In the genomic region with DNA sequence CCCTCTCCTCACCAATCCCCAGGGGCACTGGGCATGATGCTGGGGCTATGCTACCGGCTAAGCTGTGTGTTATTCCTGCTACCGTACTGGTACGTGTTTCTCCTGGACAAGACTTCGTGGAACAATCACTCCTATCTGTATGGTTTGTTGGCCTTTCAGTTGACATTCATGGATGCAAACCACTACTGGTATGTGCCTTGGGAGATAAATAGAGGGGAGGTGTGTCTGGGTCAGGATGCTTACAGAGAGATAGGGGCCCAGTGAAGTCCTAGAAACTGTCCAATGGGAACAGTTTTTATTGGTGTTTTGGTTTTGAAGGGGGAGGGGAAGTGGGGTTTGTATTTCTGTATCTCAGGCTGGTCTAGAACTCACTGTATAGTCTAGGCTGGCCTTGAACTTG, we compare ENCODE assay signal across 20 mouse cellular contexts. TPM values are rescaled to one million over a fixed set of nuclear protein-coding genes. Genes with fewer than 3 reads are reported as not detected.
DNase-seq lines count a peak whose midpoint lies in the region; ATAC-seq and TF ChIP-seq lines count a peak whose summit lies in the region.
"Had no signal": no experiment of that assay in that cellular context is flagged by ENCODE, and none has a peak within 500 bp of the region (broad histone marks: within the 10 kb centered on the region; RNA-seq: fewer than 3 reads in every experiment).

No protein-coding gene starts in this region.

- ATAC-seq in midbrain, embryonic 11.5 days (ENCODE audit: low FRiP score): no peak
- peak; percentile 66 for ATAC-seq in liver, embryonic 13.5 days (ENCODE audit: low read depth)
- ATAC-seq in liver, postnatal 0 days: peak; percentile 9; the same call in 1 of the 2 replicates
- ATAC-seq: forebrain, embryonic 15.5 days had no signal

- H3K27ac ChIP-seq in midbrain, embryonic 11.5 days (ENCODE audit: low read depth, low read length): no peak overlapping the region
- H3K27ac ChIP-seq in midbrain, embryonic 10.5 days (replicated peaks): no peak overlapping the region
- peak overlapping the region; percentile 81 for H3K27ac ChIP-seq in liver, embryonic 13.5 days
- no peak overlapping the region for H3K27ac ChIP-seq in liver, postnatal 0 days (ENCODE audit: low read depth)
- H3K27ac ChIP-seq: embryonic facial prominence, embryonic 12.5 days; forebrain, embryonic 15.5 days; heart, adult 2 months; heart, embryonic 15.5 days; hindbrain, embryonic 10.5 days; hindbrain, embryonic 14.5 days had no signal

- no peak for TF ChIP-seq CTCF in liver, postnatal 0 days (IDR thresholded peaks at IDR 0.05; ENCODE audit: low read depth)

- WGBS in midbrain, embryonic 11.5 days: 90% methylated on average over 4 of the region's 4 CpGs
- 95% methylated on average over 4 of the region's 4 CpGs for WGBS in midbrain, embryonic 10.5 days
- WGBS in liver, embryonic 13.5 days (ENCODE audit: insufficient replicate concordance): 26% methylated on average over 4 of the region's 4 CpGs
- WGBS in liver, postnatal 0 days (ENCODE audit: insufficient replicate concordance): 49% methylated on average over 4 of the region's 4 CpGs

- peaks cover 5% of the 10 kb centered on the region for H3K4me1 ChIP-seq in midbrain, embryonic 11.5 days (ENCODE audit: control insufficient read depth, insufficient read depth, low read length)
- H3K4me1 ChIP-seq in midbrain, embryonic 10.5 days: peaks cover 17% of the 10 kb centered on the region
- H3K4me1 ChIP-seq in liver, embryonic 13.5 days (replicated peaks): peaks cover 56% of the 10 kb centered on the region
- H3K4me1 ChIP-seq in liver, postnatal 0 days (ENCODE audit: insufficient read depth): peaks cover 28% of the 10 kb centered on the region

- peak; percentile 57; the same call in 1 of the 2 replicates for TF ChIP-seq EP300 in liver, postnatal 0 days (IDR thresholded peaks at IDR 0.05; ENCODE audit: low read depth)

- DNase-seq in midbrain, embryonic 11.5 days (ENCODE audit: low spot score, missing footprints): peak; percentile 19
- no peak for DNase-seq in midbrain, embryonic 10.5 days (ENCODE audit: low spot score)
- DNase-seq in liver, embryonic 13.5 days: peak; percentile 34
- no peak for DNase-seq in liver, postnatal 0 days
- DNase-seq in right cerebral cortex, adult 18-20 months: no peak
- DNase-seq in gastrocnemius, postnatal 4 days (ENCODE audit: low spot score in 2 of 2): no peak
- DNase-seq: adrenal gland, adult 2 months; adrenal gland, postnatal 25 days; cerebellum, adult 11 months; cerebellum, adult 8-10 months; cerebellum, postnatal 14 days; gastrocnemius, postnatal 36 days; heart, adult 2 months; heart, postnatal 14 days had no signal

- H3K9ac ChIP-seq in midbrain, embryonic 11.5 days (ENCODE audit: low read length): no peak overlapping the region
- H3K9ac ChIP-seq in liver, embryonic 13.5 days: peak overlapping the region; percentile 26; the same call in 1 of the 2 replicates
- no peak overlapping the region for H3K9ac ChIP-seq in liver, postnatal 0 days (replicated peaks)
- H3K9ac ChIP-seq: embryonic facial prominence, embryonic 12.5 days; forebrain, embryonic 15.5 days; heart, embryonic 15.5 days; hindbrain, embryonic 14.5 days had no signal

- H3K9me3 ChIP-seq in midbrain, embryonic 11.5 days (ENCODE audit: control insufficient read depth, low read length): no peaks in the 10 kb centered on the region
- H3K9me3 ChIP-seq in midbrain, embryonic 10.5 days (replicated peaks): no peaks in the 10 kb centered on the region
- H3K9me3 ChIP-seq in liver, embryonic 13.5 days (replicated peaks): no peaks in the 10 kb centered on the region
- no peaks in the 10 kb centered on the region for H3K9me3 ChIP-seq in liver, postnatal 0 days (ENCODE audit: low read length)
- H3K9me3 ChIP-seq: embryonic facial prominence, embryonic 12.5 days; forebrain, embryonic 15.5 days; heart, embryonic 15.5 days; hindbrain, embryonic 10.5 days had no signal

- no peaks in the 10 kb centered on the region for H3K27me3 ChIP-seq in midbrain, embryonic 11.5 days (ENCODE audit: control insufficient read depth, insufficient read depth, low read length)
- no peaks in the 10 kb centered on the region for H3K27me3 ChIP-seq in midbrain, embryonic 10.5 days (ENCODE audit: low read depth, poor library complexity, severe bottlenecking)
- H3K27me3 ChIP-seq in liver, embryonic 13.5 days: no peaks in the 10 kb centered on the region
- no peaks in the 10 kb centered on the region for H3K27me3 ChIP-seq in liver, postnatal 0 days (ENCODE audit: insufficient read depth, low read length)
- H3K27me3 ChIP-seq: embryonic facial prominence, embryonic 12.5 days; forebrain, embryonic 15.5 days; heart, embryonic 15.5 days had no signal

- H3K4me2 ChIP-seq in midbrain, embryonic 11.5 days: no peak overlapping the region
- peak overlapping the region; percentile 36 for H3K4me2 ChIP-seq in liver, embryonic 13.5 days
- no peak overlapping the region for H3K4me2 ChIP-seq in liver, postnatal 0 days (ENCODE audit: low read depth, low read length)
- H3K4me2 ChIP-seq: embryonic facial prominence, embryonic 12.5 days; forebrain, embryonic 15.5 days; heart, embryonic 11.5 days; heart, embryonic 15.5 days; hindbrain, embryonic 14.5 days had no signal

- H3K36me3 ChIP-seq in midbrain, embryonic 11.5 days (ENCODE audit: control insufficient read depth, insufficient read depth, low read length): peaks cover 7% of the 10 kb centered on the region; the same call in 1 of the 2 replicates
- peaks cover 52% of the 10 kb centered on the region for H3K36me3 ChIP-seq in midbrain, embryonic 10.5 days
- peaks cover 50% of the 10 kb centered on the region for H3K36me3 ChIP-seq in liver, embryonic 13.5 days
- peaks cover 24% of the 10 kb centered on the region for H3K36me3 ChIP-seq in liver, postnatal 0 days (replicated peaks; ENCODE audit: insufficient read depth, low read length)

- H3K4me3 ChIP-seq in midbrain, embryonic 11.5 days (ENCODE audit: low read depth, low read length): no peak overlapping the region
- H3K4me3 ChIP-seq in midbrain, embryonic 10.5 days: no peak overlapping the region
- no peak overlapping the region for H3K4me3 ChIP-seq in liver, embryonic 13.5 days (replicated peaks)
- no peak overlapping the region for H3K4me3 ChIP-seq in liver, postnatal 0 days (ENCODE audit: low read depth, low read length)
- H3K4me3 ChIP-seq: embryonic facial prominence, embryonic 12.5 days; forebrain, embryonic 15.5 days; heart, adult 2 months; heart, embryonic 15.5 days; hindbrain, embryonic 10.5 days had no signal

RNA-seq across cellular contexts. Expression of gene Ggcx, which starts 4.2 kb away (rescaled TPM):
- polyA plus RNA-seq in midbrain, embryonic 11.5 days (2014; fragmentation: Nextera tagmentation; extraction: Ambion mirVana): 9.4 and 12.2 TPM in 2 replicates
- 15.3 and 21.5 TPM in 2 replicates for polyA plus RNA-seq in midbrain, embryonic 10.5 days (2016; fragmentation: Nextera tagmentation; extraction: Ambion mirVana)
- 15.8 and 21.9 TPM in 2 replicates for polyA plus RNA-seq in liver, embryonic 13.5 days (2015; fragmentation: Nextera tagmentation; extraction: Ambion mirVana)
- polyA plus RNA-seq in liver, postnatal 0 days (2015; fragmentation: Nextera tagmentation; extraction: Ambion mirVana): 16.2 and 20.7 TPM in 2 replicates
- total RNA-seq in gastrocnemius, postnatal 4 days (2021): 10 to 100 TPM; 24.6 to 27.6 TPM

RNA-seq across cellular contexts. Expression of gene Mat2a, which starts 21.1 kb away (rescaled TPM):
- polyA plus RNA-seq in midbrain, embryonic 11.5 days (2014; fragmentation: Nextera tagmentation; extraction: Ambion mirVana): 463 and 499 TPM in 2 replicates
- 431 and 439 TPM in 2 replicates for polyA plus RNA-seq in midbrain, embryonic 10.5 days (2016; fragmentation: Nextera tagmentation; extraction: Ambion mirVana)
- 235 and 254 TPM in 2 replicates for polyA plus RNA-seq in liver, embryonic 13.5 days (2015; fragmentation: Nextera tagmentation; extraction: Ambion mirVana)
- polyA plus RNA-seq in liver, postnatal 0 days (2015; fragmentation: Nextera tagmentation; extraction: Ambion mirVana): 111 and 138 TPM in 2 replicates
- total RNA-seq in gastrocnemius, postnatal 4 days (2021): 100 to 1,000 TPM; 220 to 262 TPM

RNA-seq across cellular contexts. Expression of gene Vamp8, which starts 27.8 kb away (rescaled TPM):
- polyA plus RNA-seq in midbrain, embryonic 11.5 days (2014; fragmentation: Nextera tagmentation; extraction: Ambion mirVana): 27.6 and 32.0 TPM in 2 replicates
- polyA plus RNA-seq in midbrain, embryonic 10.5 days (2016; fragmentation: Nextera tagmentation; extraction: Ambion mirVana): 35.7 and 35.8 TPM in 2 replicates
- polyA plus RNA-seq in liver, embryonic 13.5 days (2015; fragmentation: Nextera tagmentation; extraction: Ambion mirVana): 249 and 260 TPM in 2 replicates
- 263 and 277 TPM in 2 replicates for polyA plus RNA-seq in liver, postnatal 0 days (2015; fragmentation: Nextera tagmentation; extraction: Ambion mirVana)
- total RNA-seq in gastrocnemius, postnatal 4 days (2021): 10 to 100 TPM; 72.0 to 72.9 TPM

RNA-seq across cellular contexts. Expression of gene Vamp5, which starts 38.0 kb away (rescaled TPM):
- 13.4 and 15.4 TPM in 2 replicates for polyA plus RNA-seq in midbrain, embryonic 11.5 days (2014; fragmentation: Nextera tagmentation; extraction: Ambion mirVana)
- 12.0 and 12.9 TPM in 2 replicates for polyA plus RNA-seq in midbrain, embryonic 10.5 days (2016; fragmentation: Nextera tagmentation; extraction: Ambion mirVana)
- 99.0 and 99.7 TPM in 2 replicates for polyA plus RNA-seq in liver, embryonic 13.5 days (2015; fragmentation: Nextera tagmentation; extraction: Ambion mirVana)
- 50.8 and 53.1 TPM in 2 replicates for polyA plus RNA-seq in liver, postnatal 0 days (2015; fragmentation: Nextera tagmentation; extraction: Ambion mirVana)
- total RNA-seq in gastrocnemius, postnatal 4 days (2021): 10 to 100 TPM; 17.5 to 21.9 TPM

RNA-seq across cellular contexts. Expression of gene Rnf181, which starts 51.5 kb away (rescaled TPM):
- 102 TPM in 2 replicates for polyA plus RNA-seq in midbrain, embryonic 11.5 days (2014; fragmentation: Nextera tagmentation; extraction: Ambion mirVana)
- 106 and 111 TPM in 2 replicates for polyA plus RNA-seq in midbrain, embryonic 10.5 days (2016; fragmentation: Nextera tagmentation; extraction: Ambion mirVana)
- 76.9 and 82.6 TPM in 2 replicates for polyA plus RNA-seq in liver, embryonic 13.5 days (2015; fragmentation: Nextera tagmentation; extraction: Ambion mirVana)
- 61.0 and 63.2 TPM in 2 replicates for polyA plus RNA-seq in liver, postnatal 0 days (2015; fragmentation: Nextera tagmentation; extraction: Ambion mirVana)
- total RNA-seq in gastrocnemius, postnatal 4 days (2021): 10 to 100 TPM; 36.8 to 41.5 TPM

Comparison
In these comparisons a context has a peak if more than half of its experiments do, and no peak if none do; other contexts are left out.
1. DNase-seq: peak in midbrain, embryonic 11.5 days (single experiment) and liver, embryonic 13.5 days (single experiment); none in midbrain, embryonic 10.5 days (single experiment), liver, postnatal 0 days (single experiment), right cerebral cortex, adult 18-20 months (single experiment) and gastrocnemius, postnatal 4 days (0 of 2).